Mouse (Mus musculus): ENCODE measurements around the gene Cpsf2.

Gene Cpsf2

GRCm38 (mm10) chr12:102055758-102056157, 80.0 kb downstream of the Cpsf2 start:
- no peak for DNase-seq (ENCODE audit: inconsistent age in 2 of 2, low spot score in 1 of 2)

Measured in adrenal gland, adult (tissue).